Mouse (Mus musculus) heart, embryonic 16.5 days (tissue): ENCODE results near the gene Rps6ka4. TPM values are rescaled to one million over a fixed set of nuclear protein-coding genes. Genes with fewer than 3 reads are reported as not detected.

Source experiments
- ATAC-seq: fragments of 200-750 bp; cut with Nextera tagmentation; replicated peaks from 2 replicates; pipeline ENCODE4 v1.8.0; 2017; ENCODE audit warnings: moderate number of reproducible peaks; ENCODE audit not compliant: insufficient read depth, low FRiP score; ENCODE audit errors: extremely low read depth
- H3K27ac ChIP-seq: fragments of 300-500 bp; sonication (generic); 2 replicates; pipeline ENCODE4 v1.5.1; 2014; ENCODE audit warnings: mild to moderate bottlenecking, low read length, control low read depth, moderate library complexity
- H3K27me3 ChIP-seq: fragments of 300-500 bp; sonication (generic); 2 replicates; pipeline ENCODE4 v1.6.1; 2014; ENCODE audit warnings: low read length, mixed read lengths; ENCODE audit not compliant: control insufficient read depth, insufficient read depth
- H3K36me3 ChIP-seq: fragments of 300-500 bp; sonication (generic); 2 replicates; pipeline ENCODE4 v1.6.1; 2014; ENCODE audit not compliant: control insufficient read depth, insufficient read depth
- H3K4me1 ChIP-seq: fragments of 300-500 bp; sonication (generic); 2 replicates; pipeline ENCODE4 v1.6.1; 2014; ENCODE audit warnings: low read length, mixed read lengths; ENCODE audit not compliant: control insufficient read depth, insufficient read depth
- H3K4me2 ChIP-seq: fragments of 300-500 bp; sonication (generic); 2 replicates; pipeline ENCODE4 v1.6.1; 2014; ENCODE audit warnings: low read depth, mild to moderate bottlenecking, control low read depth, low read length
- H3K4me3 ChIP-seq: fragments of 300-500 bp; sonication (generic); 2 replicates; pipeline ENCODE4 v1.5.1; 2014; ENCODE audit warnings: mild to moderate bottlenecking, control low read depth, low read length
- H3K9ac ChIP-seq: fragments of 300-500 bp; sonication (generic); 2 replicates; pipeline ENCODE4 v1.6.1; 2014; ENCODE audit warnings: low read length, control low read depth
- H3K9me3 ChIP-seq: fragments of 300-500 bp; sonication (generic); replicated peaks from 2 replicates; pipeline ENCODE4 v1.6.1; 2016; ENCODE audit warnings: low read length; ENCODE audit not compliant: control insufficient read depth
- WGBS: fragments of 180-500 bp; shearing (Covaris S2); extraction: QIAGEN DNeasy Blood & Tissue Kit; methylation state at CpG from one replicate; pipeline ENCODE4 v1.1.7; 2014; 5-methylcytosine and 5-hydroxymethylcytosine counted together
- microRNA-seq: library from miRNA; unstranded; fragments of <30 nt; microRNA quantifications from one replicate; pipeline ENCODE4, GENCODE M21; 2017
- polyA plus RNA-seq: library from polyadenylated mRNA; unstranded; fragments of >200 nt; fragmentation: Nextera tagmentation; extraction: Ambion mirVana; gene quantifications from 2 replicates; pipeline ENCODE4 v1.2.1, GENCODE M21; 2015

The Rps6ka4 gene
- polyA plus RNA-seq, 1 experiment from 2014 or later = 20.0 TPM

DNA sequence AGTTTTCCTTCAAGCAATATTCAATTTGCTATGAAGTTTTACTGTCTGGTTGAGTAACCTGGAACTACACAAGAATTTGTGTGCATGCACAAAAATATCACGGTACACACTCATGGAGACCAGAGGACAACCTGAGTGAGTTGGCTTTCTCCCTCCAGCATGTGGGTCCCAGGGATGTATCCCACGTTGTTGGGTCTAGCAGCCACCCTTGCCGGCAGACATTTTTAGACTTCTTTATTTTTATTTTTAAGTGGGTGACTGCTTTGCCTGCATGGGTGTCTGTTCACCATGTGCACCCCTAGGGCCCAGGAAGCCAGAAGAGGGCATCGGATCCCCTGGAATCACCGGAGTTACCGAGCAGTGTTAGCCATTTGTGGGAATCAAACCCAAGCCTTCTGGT, 15.1 kb downstream of the Rps6ka4 start:
- peaks cover 3% of the 10 kb centered on the region; the same call in 1 of the 2 replicates for H3K4me1 ChIP-seq
- whole genome bisulfite sequencing = 72% methylated on average over 6 of the region's 6 CpGs

DNA sequence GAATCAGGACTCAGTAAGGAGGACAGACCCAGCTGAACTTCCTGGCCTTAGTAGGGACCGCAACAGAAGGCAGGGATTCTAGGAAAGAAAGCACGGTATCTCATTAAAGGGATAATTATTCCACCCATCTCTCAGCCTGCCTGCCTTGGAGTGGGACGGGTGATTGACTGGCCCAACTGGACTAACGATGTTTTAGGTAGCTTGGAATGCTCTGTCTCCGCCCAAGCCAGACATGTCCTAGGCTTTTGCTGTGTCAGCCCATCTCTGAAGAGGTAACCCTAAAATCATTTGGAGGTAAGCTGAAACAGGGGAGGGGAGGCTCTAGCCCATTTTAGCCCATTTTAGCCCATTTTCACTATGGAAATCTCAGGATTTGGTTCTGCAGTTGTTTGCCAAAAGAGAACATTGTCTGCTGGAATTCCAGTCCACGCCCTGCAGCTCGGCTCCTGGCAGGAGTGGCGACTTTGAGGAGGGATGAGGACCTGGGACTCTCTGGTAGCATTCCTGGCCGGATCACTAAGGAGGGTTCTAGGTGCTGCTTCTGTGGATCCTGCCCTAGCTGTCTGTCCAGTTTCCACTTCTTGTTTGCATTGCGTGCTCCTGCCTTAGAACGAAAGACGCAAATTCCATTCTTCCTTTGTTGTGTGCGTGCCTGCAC, 19.8 kb downstream of the Rps6ka4 start:
- H3K27ac ChIP-seq = no peak overlapping the region
- H3K4me2 ChIP-seq = no peak overlapping the region
- 81% methylated on average over 13 of the region's 13 CpGs for whole genome bisulfite sequencing
- H3K9ac ChIP-seq = no peak overlapping the region
- H3K27me3 ChIP-seq = no peaks in the 10 kb centered on the region; the same call in 1 of the 2 replicates
- H3K36me3 ChIP-seq = no peaks in the 10 kb centered on the region
- no peak for ATAC-seq
- no peaks in the 10 kb centered on the region; the same call in none of the 2 replicates for H3K9me3 ChIP-seq
- H3K4me3 ChIP-seq = no peak overlapping the region
- no peaks in the 10 kb centered on the region for H3K4me1 ChIP-seq

More for the DNA sequence above, 15.1 kb downstream of the Rps6ka4 start:
- Histone ChIP-seq H3K4me2 (no peak overlapping the region), H3K36me3 (peaks cover 3% of the 10 kb centered on the region; the same call in 1 of the 2 replicates), H3K4me3 (no peak overlapping the region), H3K9me3 (no peaks in the 10 kb centered on the region; the same call in none of the 2 replicates), H3K27ac (no peak overlapping the region), H3K9ac (no peak overlapping the region), H3K27me3 (peaks cover 13% of the 10 kb centered on the region)
- ATAC-seq = no peak

DNA sequence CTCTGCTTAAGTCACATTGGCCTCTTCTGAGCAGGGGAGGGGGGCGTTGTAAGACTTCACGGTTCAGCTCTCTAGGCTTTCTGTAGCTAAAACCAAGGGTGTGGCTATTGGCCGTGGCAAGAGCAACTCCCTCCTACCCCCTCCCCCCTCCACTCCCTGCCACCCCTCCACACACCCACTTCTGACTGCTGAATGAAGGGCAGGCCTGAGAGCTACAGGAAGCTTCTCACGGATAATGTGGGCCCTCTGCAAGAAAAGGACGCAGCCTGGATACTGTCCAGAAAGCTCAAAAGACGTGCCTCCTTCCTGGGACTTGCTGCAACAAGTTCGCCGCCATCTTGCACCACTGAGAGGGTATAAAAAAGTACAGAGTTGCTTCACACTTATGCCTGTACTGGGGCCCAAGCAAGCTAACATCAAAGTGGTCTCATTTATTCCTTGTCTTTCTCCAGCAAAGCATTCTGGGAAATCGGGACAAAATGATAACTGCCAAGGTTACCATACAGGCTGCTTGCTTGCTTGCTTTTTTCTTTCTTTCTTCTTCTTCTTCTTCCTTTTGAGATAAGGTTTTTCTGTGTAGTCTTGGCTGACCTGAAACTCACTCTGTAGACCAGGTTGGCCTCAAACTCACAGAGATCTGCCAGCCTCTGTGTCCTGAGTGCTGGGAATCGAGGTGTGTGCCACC, 21.2 kb downstream of the Rps6ka4 start:
- Histone ChIP-seq H3K9me3 (no peaks in the 10 kb centered on the region; the same call in none of the 2 replicates), H3K4me3 (no peak overlapping the region), H3K27me3 (no peaks in the 10 kb centered on the region; the same call in 1 of the 2 replicates), H3K4me1 (no peaks in the 10 kb centered on the region), H3K27ac (no peak overlapping the region), H3K4me2 (no peak overlapping the region), H3K9ac (no peak overlapping the region), H3K36me3 (no peaks in the 10 kb centered on the region)
- no peak for ATAC-seq
- 39% methylated on average over 10 of the region's 10 CpGs for whole genome bisulfite sequencing

DNA sequence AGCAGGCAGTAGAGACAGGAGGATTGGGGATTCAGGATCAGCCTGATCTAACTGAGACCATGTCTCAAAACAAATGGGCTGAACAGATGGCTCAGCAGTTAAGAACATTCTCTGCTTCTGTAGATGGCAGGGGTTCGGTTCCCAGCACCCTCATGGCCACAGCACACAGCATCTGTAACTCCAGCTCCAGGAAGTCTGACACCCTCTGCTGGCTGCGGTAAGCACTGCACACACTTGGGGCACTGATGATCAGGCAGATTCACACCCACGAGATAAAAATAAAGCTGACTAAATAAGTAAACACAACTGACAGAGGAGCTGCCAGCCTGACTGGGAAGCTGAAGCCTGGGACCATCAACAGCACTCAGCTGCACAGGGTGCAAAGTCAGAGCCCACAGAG, 25.5 kb downstream of the Rps6ka4 start:
- no peaks in the 10 kb centered on the region for H3K36me3 ChIP-seq
- H3K27ac ChIP-seq = no peak overlapping the region
- WGBS = 73% methylated on average over 3 of the region's 3 CpGs
- H3K9me3 ChIP-seq = no peaks in the 10 kb centered on the region; the same call in 1 of the 2 replicates
- ATAC-seq = no peak
- no peak overlapping the region for H3K4me2 ChIP-seq
- no peak overlapping the region for H3K9ac ChIP-seq
- H3K4me3 ChIP-seq = no peak overlapping the region
- no peaks in the 10 kb centered on the region for H3K4me1 ChIP-seq
- H3K27me3 ChIP-seq = no peaks in the 10 kb centered on the region

DNA sequence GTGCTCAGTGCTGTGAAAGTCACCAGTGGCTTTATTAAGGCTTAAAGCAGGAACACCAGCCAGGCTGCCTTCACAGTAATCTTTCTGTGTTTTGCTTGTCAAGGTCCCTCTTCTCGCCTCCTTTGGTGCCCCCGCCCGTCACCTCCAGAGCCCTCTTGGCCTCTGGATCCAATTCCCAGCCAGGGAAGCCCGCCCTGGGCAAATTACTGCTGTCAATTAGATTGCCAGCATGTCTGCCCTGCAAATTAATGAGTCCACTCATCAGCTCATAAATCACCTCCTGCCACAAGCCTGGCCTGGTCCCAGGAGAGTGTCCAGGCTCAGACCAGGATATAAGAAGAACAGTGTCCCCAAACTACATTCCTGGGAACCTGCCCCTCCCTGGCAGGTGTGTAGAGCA, 26.1 kb downstream of the Rps6ka4 start:
- Histone ChIP-seq H3K36me3 (no peaks in the 10 kb centered on the region), H3K4me2 (no peak overlapping the region), H3K9ac (no peak overlapping the region), H3K4me1 (no peaks in the 10 kb centered on the region), H3K27me3 (no peaks in the 10 kb centered on the region), H3K4me3 (no peak overlapping the region), H3K9me3 (no peaks in the 10 kb centered on the region; the same call in 1 of the 2 replicates), H3K27ac (no peak overlapping the region)
- no peak for ATAC-seq
- 46% methylated on average over 4 of the region's 4 CpGs for WGBS

Small RNAs within 50 kb of the gene (microRNA-seq; reads per million reads assigned to microRNA genes)
- gene Mir5046 = not detected

Other genes with a start within 250 kb of the Rps6ka4 start
- 1.00 and 3.8 TPM in 2 replicates for gene Ccdc88b, start 17.6 kb upstream of the Rps6ka4 start, polyA plus RNA-seq
- gene Trmt112, start 69.1 kb upstream of the Rps6ka4 start, polyA plus RNA-seq = 80.0 and 93.0 TPM in 2 replicates
- gene Prdx5, start 69.5 kb upstream of the Rps6ka4 start, polyA plus RNA-seq = 383 and 415 TPM in 2 replicates
- gene Esrra, start 81.2 kb upstream of the Rps6ka4 start, polyA plus RNA-seq = 43.4 and 48.2 TPM in 2 replicates
- gene Catsperz, start 84.7 kb upstream of the Rps6ka4 start, polyA plus RNA-seq = 2.8 and 3.9 TPM in 2 replicates
- 0.50 and 0.95 TPM in 2 replicates for gene Kcnk4, start 93.9 kb upstream of the Rps6ka4 start, polyA plus RNA-seq
- 58.4 and 59.2 TPM in 2 replicates for gene Bad, start 101.2 kb upstream of the Rps6ka4 start, polyA plus RNA-seq
- 20.8 and 22.3 TPM in 2 replicates for gene Gpr137, start 101.8 kb upstream of the Rps6ka4 start, polyA plus RNA-seq
- gene Ppp1r14b, start 134.3 kb upstream of the Rps6ka4 start, polyA plus RNA-seq = 68.9 and 104 TPM in 2 replicates
- gene Plcb3, start 135.8 kb upstream of the Rps6ka4 start, polyA plus RNA-seq = 16.8 and 21.1 TPM in 2 replicates
- gene Fkbp2, start 139.9 kb upstream of the Rps6ka4 start, polyA plus RNA-seq = 83.7 and 95.0 TPM in 2 replicates
- gene Vegfb, start 147.0 kb upstream of the Rps6ka4 start, polyA plus RNA-seq = 123 and 171 TPM in 2 replicates
- 40.3 and 44.1 TPM in 2 replicates for gene Dnajc4, start 151.9 kb upstream of the Rps6ka4 start, polyA plus RNA-seq
- gene Nudt22, start 155.5 kb upstream of the Rps6ka4 start, polyA plus RNA-seq = 34.1 and 36.6 TPM in 2 replicates
- 17.0 and 17.3 TPM in 2 replicates for gene Trpt1, start 155.5 kb upstream of the Rps6ka4 start, polyA plus RNA-seq
- 14.3 and 24.7 TPM in 2 replicates for gene Fermt3, start 178.8 kb upstream of the Rps6ka4 start, polyA plus RNA-seq
- gene Stip1, start 199.3 kb upstream of the Rps6ka4 start, polyA plus RNA-seq = 195 and 202 TPM in 2 replicates
- 61.0 and 64.3 TPM in 2 replicates for gene Macrod1, start 216.2 kb upstream of the Rps6ka4 start, polyA plus RNA-seq